Mouse (Mus musculus): Measurements from ENCODE around the gene Dcst2. TPM values are rescaled to one million over a fixed set of nuclear protein-coding genes. Genes with fewer than 3 reads are reported as not detected.

Dcst2 gene
- polyA plus RNA-seq, 1 experiment from 2014 or later: 10.0 TPM

- ATAC-seq: no peak
- Histone ChIP-seq H3K27me3 (replicated peaks; ENCODE audit: control insufficient read depth, insufficient read depth, low read length) (no peaks in the 10 kb centered on the region), H3K9me3 (ENCODE audit: control insufficient read depth) (no peaks in the 10 kb centered on the region), H3K4me3 (ENCODE audit: low read depth, low read length) (peak overlapping the region; percentile 47), H3K36me3 (ENCODE audit: control insufficient read depth, insufficient read depth) (peaks cover 30% of the 10 kb centered on the region; the same call in 1 of the 2 replicates), H3K9ac (ENCODE audit: low read depth, low read length) (peak overlapping the region; percentile 60), H3K4me2 (replicated peaks; ENCODE audit: low read depth) (peak overlapping the region; percentile 86), H3K27ac (ENCODE audit: low read depth, low read length) (no peak overlapping the region), H3K4me1 (replicated peaks; ENCODE audit: control insufficient read depth, insufficient read depth, low read length) (peaks cover 9% of the 10 kb centered on the region)
- 26% methylated on average over 22 of the region's 22 CpGs for whole genome bisulfite sequencing
- TF ChIP-seq CTCF (IDR thresholded peaks at IDR 0.05; ENCODE audit: low read depth): no peak
These were observed 60.2 kb downstream of the Dcst2 start for GRCm38 (mm10) chr3:89421810-89422473.

DNA sequence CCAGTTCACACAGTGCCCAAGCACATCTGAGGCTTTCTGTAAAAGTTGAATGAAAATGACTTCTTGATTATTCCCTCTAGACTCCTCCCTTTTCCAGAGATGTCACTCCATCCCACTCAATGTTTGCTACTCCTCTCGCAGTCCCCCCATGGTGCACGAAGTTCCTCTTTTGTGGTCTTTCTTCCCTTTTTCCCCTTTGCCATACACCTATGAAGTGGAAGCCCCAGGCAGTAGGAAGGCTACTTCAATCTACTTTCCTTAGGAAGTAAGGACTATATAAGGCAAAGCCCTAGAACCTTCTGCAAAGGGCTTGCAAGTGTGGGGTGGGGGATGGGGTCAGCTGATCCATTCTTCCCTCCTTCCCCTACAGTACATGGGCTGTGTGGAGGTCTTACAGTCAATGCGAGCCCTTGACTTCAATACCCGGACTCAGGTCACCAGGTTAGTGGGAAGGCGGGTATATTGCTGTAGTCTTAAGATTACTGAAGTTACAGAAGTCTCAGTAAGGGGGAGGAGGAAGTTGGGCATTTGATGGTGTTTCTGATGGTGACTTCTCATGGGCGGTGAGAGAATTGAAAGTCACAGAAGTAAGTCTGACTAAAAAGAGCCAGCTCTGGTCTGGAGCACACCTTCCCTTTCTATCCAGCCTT is 60.9 kb downstream of the Dcst2 start:
- Histone ChIP-seq H3K9me3 (ENCODE audit: control insufficient read depth) (no peaks in the 10 kb centered on the region), H3K36me3 (ENCODE audit: control insufficient read depth, insufficient read depth) (peaks cover 38% of the 10 kb centered on the region), H3K27me3 (replicated peaks; ENCODE audit: control insufficient read depth, insufficient read depth, low read length) (no peaks in the 10 kb centered on the region), H3K4me3 (ENCODE audit: low read depth, low read length) (peak overlapping the region; percentile 47), H3K4me2 (replicated peaks; ENCODE audit: low read depth) (peak overlapping the region; percentile 86), H3K27ac (ENCODE audit: low read depth, low read length) (no peak overlapping the region), H3K4me1 (replicated peaks; ENCODE audit: control insufficient read depth, insufficient read depth, low read length) (peaks cover 9% of the 10 kb centered on the region), H3K9ac (ENCODE audit: low read depth, low read length) (peak overlapping the region; percentile 60; the same call in 1 of the 2 replicates)
- no peak for TF ChIP-seq CTCF (IDR thresholded peaks at IDR 0.05; ENCODE audit: low read depth)
- WGBS: 69% methylated on average over 6 of the region's 6 CpGs
- ATAC-seq: no peak

GRCm38 (mm10) chr3:89424416-89425140 is 62.8 kb downstream of the Dcst2 start:
- Histone ChIP-seq H3K4me1 (replicated peaks; ENCODE audit: control insufficient read depth, insufficient read depth, low read length) (peaks cover 9% of the 10 kb centered on the region), H3K4me3 (ENCODE audit: low read depth, low read length) (no peak overlapping the region), H3K27ac (ENCODE audit: low read depth, low read length) (0 out of 2 replicates have a peak overlapping the region, but pooled peaks have one; percentile 15), H3K9ac (ENCODE audit: low read depth, low read length) (no peak overlapping the region), H3K9me3 (ENCODE audit: control insufficient read depth) (no peaks in the 10 kb centered on the region), H3K4me2 (replicated peaks; ENCODE audit: low read depth) (0 out of 2 replicates have a peak overlapping the region, but pooled peaks have one; percentile 6), H3K27me3 (replicated peaks; ENCODE audit: control insufficient read depth, insufficient read depth, low read length) (no peaks in the 10 kb centered on the region), H3K36me3 (ENCODE audit: control insufficient read depth, insufficient read depth) (peaks cover 40% of the 10 kb centered on the region)
- TF ChIP-seq CTCF (IDR thresholded peaks at IDR 0.05; ENCODE audit: low read depth): 0 out of 2 replicates have a peak, but pooled peaks have one; percentile 3
- WGBS: 41% methylated on average over 5 of the region's 5 CpGs
- ATAC-seq: no peak

DNA sequence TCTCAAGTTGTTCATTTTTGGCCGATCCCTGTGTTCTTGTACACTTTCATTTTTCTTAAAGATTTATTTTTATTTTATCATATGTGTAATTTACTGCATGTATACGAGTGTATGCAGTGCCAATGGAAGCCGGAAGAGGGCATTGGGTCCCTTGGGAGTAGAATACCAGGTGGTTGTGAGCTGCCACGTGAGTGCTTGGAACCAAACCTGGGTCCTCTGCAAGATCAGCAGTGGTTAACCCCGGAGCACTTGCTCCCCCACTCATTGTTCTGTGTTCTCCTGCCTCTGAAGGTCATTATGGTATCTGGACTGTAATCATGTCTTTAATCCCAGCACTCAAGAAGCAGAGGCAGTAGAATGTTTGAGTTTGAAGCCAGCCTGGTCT is 63.4 kb downstream of the Dcst2 start:
- peaks cover 9% of the 10 kb centered on the region for H3K4me1 ChIP-seq (replicated peaks; ENCODE audit: control insufficient read depth, insufficient read depth, low read length)
- WGBS: 64% methylated on average over 5 of the region's 5 CpGs
- H3K27ac ChIP-seq (ENCODE audit: low read depth, low read length): no peak overlapping the region
- H3K4me2 ChIP-seq (replicated peaks; ENCODE audit: low read depth): no peak overlapping the region
- H3K27me3 ChIP-seq (replicated peaks; ENCODE audit: control insufficient read depth, insufficient read depth, low read length): no peaks in the 10 kb centered on the region
- H3K9me3 ChIP-seq (ENCODE audit: control insufficient read depth): no peaks in the 10 kb centered on the region
- no peak overlapping the region for H3K4me3 ChIP-seq (ENCODE audit: low read depth, low read length)
- no peak for TF ChIP-seq CTCF (IDR thresholded peaks at IDR 0.05; ENCODE audit: low read depth)
- peaks cover 40% of the 10 kb centered on the region for H3K36me3 ChIP-seq (ENCODE audit: control insufficient read depth, insufficient read depth)
- no peak for ATAC-seq
- H3K9ac ChIP-seq (ENCODE audit: low read depth, low read length): no peak overlapping the region

- H3K27me3 ChIP-seq (replicated peaks; ENCODE audit: control insufficient read depth, insufficient read depth, low read length): no peaks in the 10 kb centered on the region
- no peak for TF ChIP-seq CTCF (IDR thresholded peaks at IDR 0.05; ENCODE audit: low read depth)
- no peak overlapping the region for H3K27ac ChIP-seq (ENCODE audit: low read depth, low read length)
- WGBS: 94% methylated on average over 4 of the region's 4 CpGs
- no peak overlapping the region for H3K4me3 ChIP-seq (ENCODE audit: low read depth, low read length)
- no peak overlapping the region for H3K9ac ChIP-seq (ENCODE audit: low read depth, low read length)
- H3K4me1 ChIP-seq (replicated peaks; ENCODE audit: control insufficient read depth, insufficient read depth, low read length): peaks cover 8% of the 10 kb centered on the region
- no peak overlapping the region for H3K4me2 ChIP-seq (replicated peaks; ENCODE audit: low read depth)
- no peak for ATAC-seq
- H3K36me3 ChIP-seq (ENCODE audit: control insufficient read depth, insufficient read depth): peaks cover 40% of the 10 kb centered on the region
- no peaks in the 10 kb centered on the region for H3K9me3 ChIP-seq (ENCODE audit: control insufficient read depth)
These were observed 64.1 kb downstream of the Dcst2 start for GRCm38 (mm10) chr3:89425876-89426275.

Other genes starting within 250 kb of the Dcst2 start
- gene Pklr, start 225.8 kb upstream of the Dcst2 start, polyA plus RNA-seq (2015; fragmentation: Nextera tagmentation; extraction: Ambion mirVana): 91.8 and 103 TPM in 2 replicates
- gene Hcn3, start 201.8 kb upstream of the Dcst2 start, polyA plus RNA-seq (2015; fragmentation: Nextera tagmentation; extraction: Ambion mirVana): 1.1 TPM in 2 replicates
- 8.5 and 8.6 TPM in 2 replicates for gene Clk2, start 197.2 kb upstream of the Dcst2 start, polyA plus RNA-seq (2015; fragmentation: Nextera tagmentation; extraction: Ambion mirVana)
- gene Scamp3, start 184.5 kb upstream of the Dcst2 start, polyA plus RNA-seq (2015; fragmentation: Nextera tagmentation; extraction: Ambion mirVana): 80.5 and 86.3 TPM in 2 replicates
- gene Fam189b, start 178.8 kb upstream of the Dcst2 start, polyA plus RNA-seq (2015; fragmentation: Nextera tagmentation; extraction: Ambion mirVana): 4.9 and 5.9 TPM in 2 replicates
- gene Gba, start 159.0 kb upstream of the Dcst2 start, polyA plus RNA-seq (2015; fragmentation: Nextera tagmentation; extraction: Ambion mirVana): 140 TPM in 2 replicates
- 15.2 and 17.2 TPM in 2 replicates for gene Thbs3, start 146.8 kb upstream of the Dcst2 start, polyA plus RNA-seq (2015; fragmentation: Nextera tagmentation; extraction: Ambion mirVana)
- 140 and 145 TPM in 2 replicates for gene Mtx1, start 134.9 kb upstream of the Dcst2 start, polyA plus RNA-seq (2015; fragmentation: Nextera tagmentation; extraction: Ambion mirVana)
- gene Muc1, start 132.9 kb upstream of the Dcst2 start, polyA plus RNA-seq (2015; fragmentation: Nextera tagmentation; extraction: Ambion mirVana): 3.5 and 6.7 TPM in 2 replicates
- gene Krtcap2, start 116.0 kb upstream of the Dcst2 start, polyA plus RNA-seq (2015; fragmentation: Nextera tagmentation; extraction: Ambion mirVana): 273 and 281 TPM in 2 replicates
- gene Trim46, start 115.7 kb upstream of the Dcst2 start, polyA plus RNA-seq (2015; fragmentation: Nextera tagmentation; extraction: Ambion mirVana): 1.2 and 1.3 TPM in 2 replicates
- gene Dpm3, start 102.6 kb upstream of the Dcst2 start, polyA plus RNA-seq (2015; fragmentation: Nextera tagmentation; extraction: Ambion mirVana): 120 and 128 TPM in 2 replicates
- 57.4 and 61.8 TPM in 2 replicates for gene Slc50a1, start 91.4 kb upstream of the Dcst2 start, polyA plus RNA-seq (2015; fragmentation: Nextera tagmentation; extraction: Ambion mirVana)
- 50.7 and 69.8 TPM in 2 replicates for gene Efna1, start 80.8 kb upstream of the Dcst2 start, polyA plus RNA-seq (2015; fragmentation: Nextera tagmentation; extraction: Ambion mirVana)
- gene Efna3, start 39.0 kb upstream of the Dcst2 start, polyA plus RNA-seq (2015; fragmentation: Nextera tagmentation; extraction: Ambion mirVana): 1.4 and 1.6 TPM in 2 replicates
- 5.1 and 5.3 TPM in 2 replicates for gene Efna4, start 23.9 kb upstream of the Dcst2 start, polyA plus RNA-seq (2015; fragmentation: Nextera tagmentation; extraction: Ambion mirVana)
- 33.9 and 37.0 TPM in 2 replicates for gene Adam15, start 12.0 kb upstream of the Dcst2 start, polyA plus RNA-seq (2015; fragmentation: Nextera tagmentation; extraction: Ambion mirVana)
- 23.5 and 26.7 TPM in 2 replicates for gene Dcst1, start 3.3 kb downstream of the Dcst2 start, polyA plus RNA-seq (2015; fragmentation: Nextera tagmentation; extraction: Ambion mirVana)
- 14.3 and 20.8 TPM in 2 replicates for gene Zbtb7b, start 32.8 kb downstream of the Dcst2 start, polyA plus RNA-seq (2015; fragmentation: Nextera tagmentation; extraction: Ambion mirVana)
- not detected in 2 replicates for gene Lenep, start 40.8 kb downstream of the Dcst2 start, polyA plus RNA-seq (2015; fragmentation: Nextera tagmentation; extraction: Ambion mirVana)
- 29.2 and 32.1 TPM in 2 replicates for gene Flad1, start 49.9 kb downstream of the Dcst2 start, polyA plus RNA-seq (2015; fragmentation: Nextera tagmentation; extraction: Ambion mirVana)
- gene Cks1b, start 56.4 kb downstream of the Dcst2 start, polyA plus RNA-seq (2015; fragmentation: Nextera tagmentation; extraction: Ambion mirVana): 106 and 118 TPM in 2 replicates
- gene Shc1, start 56.5 kb downstream of the Dcst2 start, polyA plus RNA-seq (2015; fragmentation: Nextera tagmentation; extraction: Ambion mirVana): 43.4 and 48.6 TPM in 2 replicates
- 17.1 and 17.5 TPM in 2 replicates for gene Pygo2, start 68.2 kb downstream of the Dcst2 start, polyA plus RNA-seq (2015; fragmentation: Nextera tagmentation; extraction: Ambion mirVana)
- 52.2 and 55.8 TPM in 2 replicates for gene Pbxip1, start 74.7 kb downstream of the Dcst2 start, polyA plus RNA-seq (2015; fragmentation: Nextera tagmentation; extraction: Ambion mirVana)
- 27.7 and 28.4 TPM in 2 replicates for gene Pmvk, start 92.6 kb downstream of the Dcst2 start, polyA plus RNA-seq (2015; fragmentation: Nextera tagmentation; extraction: Ambion mirVana)
- gene Kcnn3, start 158.2 kb downstream of the Dcst2 start, polyA plus RNA-seq (2015; fragmentation: Nextera tagmentation; extraction: Ambion mirVana): 4.6 TPM in 2 replicates